Mouse (Mus musculus): ENCODE measurements at regions not wholly inside any gene's neighbourhood (a gene's known extent, or its start where the extent isn't known, plus 50 kb on each side); places are given as distances from the start of the nearest gene placed in this dataset.

DNA sequence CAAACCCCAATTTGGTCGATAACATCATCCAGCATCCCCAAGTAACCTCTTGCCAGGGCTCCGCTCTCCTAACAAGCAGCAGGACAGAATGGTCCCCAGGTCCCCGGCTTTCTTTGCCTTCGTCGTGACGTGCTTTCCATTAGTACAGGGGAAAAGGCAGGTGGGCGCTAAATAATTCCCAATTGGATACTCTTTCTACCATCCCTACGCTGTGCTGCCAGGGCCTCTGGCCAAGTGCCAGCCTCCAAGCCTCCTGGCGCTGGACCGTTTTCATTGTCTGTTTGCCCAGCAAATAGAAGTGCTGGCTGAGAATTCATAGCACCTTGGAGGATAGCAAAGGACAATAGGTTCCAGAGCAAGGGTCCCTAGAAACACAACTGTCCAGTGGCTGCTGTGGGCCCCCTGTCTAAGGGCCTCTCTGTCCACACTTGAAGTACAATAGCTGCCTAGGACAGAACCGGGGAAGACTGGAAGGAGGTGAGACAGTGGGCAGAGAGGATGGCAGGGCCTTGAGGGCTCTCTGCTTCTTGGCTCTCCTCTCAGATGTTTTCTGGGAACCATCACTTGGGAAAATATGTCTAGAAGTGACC is 298.9 kb downstream of the Bcor start:
- DNase-seq: no peak

DNA sequence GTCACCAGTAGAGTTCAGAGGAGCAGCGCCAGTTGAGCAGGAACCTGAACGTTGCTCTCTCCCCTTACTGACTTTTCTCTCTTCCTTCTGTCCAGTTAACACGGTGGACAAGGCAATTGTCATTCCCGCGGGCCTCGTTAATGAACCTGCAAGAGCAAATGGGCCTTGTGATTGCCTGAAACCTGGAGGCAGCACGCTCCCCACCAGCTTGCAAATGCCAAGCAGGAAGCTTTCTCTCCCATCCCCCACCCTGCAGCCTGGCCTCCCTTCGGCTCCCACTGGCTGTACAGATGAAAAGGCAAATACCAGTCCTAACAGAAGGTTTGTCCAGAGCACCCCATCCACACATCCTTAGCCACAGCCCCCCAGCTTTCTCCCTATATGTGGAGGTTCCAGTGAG is 298.3 kb downstream of the Bcor start:
- DNase-seq: no peak

GRCm38 (mm10) chrX:11863106-11863505 is 297.0 kb downstream of the Bcor start:
- no peak for DNase-seq

DNA sequence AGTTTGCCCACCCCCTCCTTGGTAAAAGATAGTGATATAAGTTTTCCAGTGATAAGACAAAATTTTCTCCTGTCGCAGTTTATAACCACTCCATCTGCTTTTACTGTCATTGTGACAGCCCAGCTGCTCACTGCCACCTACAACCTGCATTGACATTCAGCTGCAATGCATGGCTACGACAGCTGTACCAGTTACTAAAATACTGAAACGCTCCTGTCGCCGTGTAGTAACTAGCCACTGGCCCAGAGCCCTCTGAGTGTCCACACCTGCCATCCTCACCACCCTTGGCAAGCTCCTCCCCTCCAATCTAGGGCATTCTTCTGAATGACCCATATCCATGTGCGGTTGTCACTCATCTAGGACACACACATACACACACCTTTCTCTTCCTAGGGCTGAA is 286.2 kb downstream of the Bcor start:
- no peak for DNase-seq

GRCm38 (mm10) chrX:11876636-11877035 is 283.5 kb downstream of the Bcor start:
- no peak for DNase-seq

GRCm38 (mm10) chrX:11878028-11878427 is 282.1 kb downstream of the Bcor start:
- no peak for DNase-seq

- peak; percentile 16 to 30 for DNase-seq
These were observed 279.2 kb downstream of the Bcor start for GRCm38 (mm10) chrX:11880972-11881371.

DNA sequence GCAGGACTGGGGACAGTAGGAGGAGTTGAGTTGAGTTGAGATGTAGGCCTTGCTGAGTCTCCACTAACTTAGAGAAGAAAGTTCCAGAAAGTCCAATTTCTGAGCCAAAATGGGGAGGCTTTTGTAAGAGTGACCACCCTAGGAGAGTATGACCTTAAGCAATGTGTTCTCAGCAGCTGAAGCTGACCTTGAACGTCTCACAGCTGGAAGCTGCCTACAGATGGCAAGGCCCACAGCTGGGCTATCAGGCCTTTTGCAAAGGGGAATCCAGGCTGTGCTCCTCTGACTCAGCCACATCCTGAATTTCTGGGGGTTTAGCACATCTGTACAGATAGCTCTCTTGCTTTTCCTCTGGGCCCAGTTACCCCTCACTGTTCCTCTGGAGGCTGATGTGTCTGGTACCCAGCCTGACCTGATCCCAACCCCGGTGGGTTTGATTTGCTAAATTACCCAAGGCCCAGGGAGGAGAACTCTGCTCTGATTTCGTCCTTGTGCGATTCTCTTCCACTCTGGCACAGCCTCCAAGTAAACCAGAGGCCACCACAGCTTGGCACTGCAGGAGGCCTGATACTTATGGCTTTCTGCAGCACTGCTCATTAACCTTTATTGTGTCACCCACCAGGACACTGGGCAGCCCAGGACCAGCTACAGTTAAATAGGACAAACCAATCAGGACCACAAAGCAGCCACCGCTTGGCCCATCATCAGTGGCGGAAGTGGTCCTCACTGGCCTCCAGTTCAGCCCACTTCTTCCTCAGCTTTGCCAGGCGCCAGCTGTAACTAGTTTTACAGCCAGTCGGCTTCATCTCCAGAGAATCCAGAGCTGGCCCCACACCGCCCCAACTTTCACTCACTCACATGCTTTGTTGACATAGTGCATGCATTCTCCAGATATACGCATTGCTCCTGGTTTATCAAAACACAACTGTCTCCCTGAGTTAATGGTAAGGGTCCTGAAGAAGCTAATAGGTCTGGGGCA is 276.1 kb downstream of the Bcor start:
- DNase-seq: no peak

DNA sequence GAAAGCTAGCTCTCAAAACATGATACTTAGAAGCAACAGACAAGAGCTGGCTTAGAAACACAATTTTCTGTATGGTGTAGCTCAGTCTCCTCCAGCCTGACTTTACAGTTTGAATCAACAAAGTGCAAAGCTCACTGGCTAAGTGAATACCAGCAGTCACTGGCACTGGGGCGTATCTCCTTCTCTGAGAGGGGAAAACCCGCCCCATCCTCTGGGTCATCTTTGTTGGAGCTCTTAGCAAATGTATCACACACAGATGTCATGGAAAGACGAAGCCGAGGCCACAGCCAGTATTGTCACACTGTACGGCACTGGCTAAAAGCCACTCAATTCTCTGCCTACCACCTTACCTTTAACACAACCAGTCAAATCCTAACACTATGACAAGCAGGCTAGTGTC is 267.8 kb downstream of the Bcor start:
- peak; percentile 58 to 71 for DNase-seq

GRCm38 (mm10) chrX:11893606-11894279 is 266.4 kb downstream of the Bcor start:
- peak; percentile 6 to 17 for DNase-seq

DNA sequence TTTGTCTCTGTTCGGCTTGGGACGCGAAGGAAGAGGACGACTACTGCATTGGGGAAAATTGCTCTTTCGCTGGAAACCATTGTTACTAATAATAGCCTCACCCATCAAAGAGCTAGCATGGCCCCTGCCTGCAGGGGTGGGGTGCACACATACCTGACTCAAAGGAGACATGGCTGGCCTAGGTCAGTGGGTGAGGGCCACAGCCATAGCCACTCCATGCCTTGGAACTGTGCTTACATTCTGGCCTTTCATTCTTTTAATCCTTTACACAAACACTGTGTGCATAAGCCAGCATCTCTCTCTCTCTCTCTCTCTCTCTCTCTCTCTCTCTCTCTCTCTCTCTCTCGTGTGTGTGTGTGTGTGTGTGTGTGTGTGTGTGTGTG is 265.9 kb downstream of the Bcor start:
- no peak for DNase-seq

DNA sequence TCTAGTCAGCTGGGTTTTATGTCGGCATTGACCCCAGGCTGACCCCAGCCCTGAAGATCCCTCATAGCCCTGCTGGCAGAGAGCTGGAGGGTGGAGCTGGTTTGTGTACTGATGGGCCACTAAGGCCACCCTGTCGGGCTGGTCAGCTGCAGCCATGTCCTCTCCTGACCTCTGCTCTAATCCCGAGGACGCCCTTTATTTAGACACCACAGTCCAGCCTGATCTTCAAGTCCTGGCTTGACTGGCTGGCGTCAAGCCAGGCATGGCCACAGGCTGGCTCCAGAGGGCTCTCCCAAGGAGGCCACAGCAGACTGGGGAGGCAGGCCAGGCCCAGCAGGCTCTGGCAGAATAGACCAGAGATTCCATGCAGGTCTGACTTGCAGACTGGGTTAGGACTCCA is 264.8 kb downstream of the Bcor start:
- DNase-seq: no peak

GRCm38 (mm10) chrX:11898280-11898679 is 261.9 kb downstream of the Bcor start:
- DNase-seq: no peak

DNA sequence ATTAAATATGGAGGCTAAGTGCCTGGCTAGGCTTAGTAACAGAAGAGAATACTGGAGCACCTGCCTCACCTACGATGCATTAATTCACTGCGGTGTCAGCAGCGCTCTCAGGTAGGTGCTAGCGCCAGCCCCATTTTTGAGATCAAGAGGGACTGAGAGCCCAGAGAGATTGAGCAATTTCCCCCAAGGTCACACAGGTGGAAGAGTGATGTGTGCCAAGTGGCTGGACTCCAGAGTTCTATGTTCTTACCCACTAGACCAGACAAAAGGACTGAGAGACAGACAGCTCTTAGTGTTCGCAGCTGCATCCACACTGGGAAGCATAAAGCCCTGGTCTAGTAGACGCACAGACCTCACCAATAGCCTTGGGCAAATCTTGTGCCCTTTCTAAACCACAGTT is 261.1 kb downstream of the Bcor start:
- no peak for DNase-seq

- no peak for DNase-seq
These were observed 260.2 kb downstream of the Bcor start for GRCm38 (mm10) chrX:11899914-11900313.

DNA sequence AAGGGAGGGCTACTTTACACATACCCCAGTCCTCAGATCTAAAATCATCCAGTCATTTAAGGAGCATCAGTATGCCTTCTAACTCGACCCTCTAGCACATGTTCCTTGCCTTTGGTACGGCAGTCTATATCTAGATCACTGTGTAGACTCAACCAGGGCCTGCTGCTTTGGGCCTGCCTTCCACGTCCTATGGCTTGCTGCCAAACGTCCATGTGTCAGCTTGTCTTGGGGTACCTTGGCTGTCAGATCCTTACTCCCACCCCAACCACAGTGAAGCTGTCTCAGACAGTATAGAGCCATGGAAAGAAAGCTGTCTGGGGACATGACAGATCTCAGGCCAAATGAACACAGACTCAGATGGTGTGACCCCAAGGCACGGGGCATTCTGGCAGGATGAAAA is 258.4 kb downstream of the Bcor start:
- no peak for DNase-seq

- DNase-seq: no peak
These were observed 256.9 kb downstream of the Bcor start for GRCm38 (mm10) chrX:11903116-11903700.

DNA sequence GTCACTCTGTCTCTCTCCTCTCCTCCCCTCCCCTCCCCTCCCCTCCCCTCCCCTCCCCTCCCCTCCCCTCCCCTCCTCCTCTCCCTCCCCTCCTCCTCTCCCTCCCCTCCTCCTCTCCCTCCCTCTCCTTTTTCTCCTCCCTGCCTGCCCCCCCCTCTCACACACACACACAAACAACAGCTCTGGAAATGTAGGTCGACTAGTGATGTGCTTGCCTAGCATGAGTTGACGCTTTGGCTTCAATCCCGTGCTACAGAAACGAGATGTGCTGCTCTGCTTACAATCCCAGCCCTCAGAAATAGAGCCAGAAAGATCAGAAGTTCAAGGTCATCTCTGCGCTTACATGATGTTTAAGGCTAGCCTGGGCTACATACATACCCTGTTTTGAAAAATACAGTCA is 254.9 kb downstream of the Bcor start:
- DNase-seq: no peak

GRCm38 (mm10) chrX:11907167-11907566 is 253.0 kb downstream of the Bcor start:
- no peak for DNase-seq

GRCm38 (mm10) chrX:11915984-11916383 is 244.2 kb downstream of the Bcor start:
- DNase-seq: no peak

GRCm38 (mm10) chrX:11920231-11920630 is 239.9 kb downstream of the Bcor start:
- DNase-seq: no peak

GRCm38 (mm10) chrX:11924639-11925302 is 235.4 kb downstream of the Bcor start:
- DNase-seq: no peak
